ENCODE assay signal across 23 mouse cellular contexts in the genomic region with DNA sequence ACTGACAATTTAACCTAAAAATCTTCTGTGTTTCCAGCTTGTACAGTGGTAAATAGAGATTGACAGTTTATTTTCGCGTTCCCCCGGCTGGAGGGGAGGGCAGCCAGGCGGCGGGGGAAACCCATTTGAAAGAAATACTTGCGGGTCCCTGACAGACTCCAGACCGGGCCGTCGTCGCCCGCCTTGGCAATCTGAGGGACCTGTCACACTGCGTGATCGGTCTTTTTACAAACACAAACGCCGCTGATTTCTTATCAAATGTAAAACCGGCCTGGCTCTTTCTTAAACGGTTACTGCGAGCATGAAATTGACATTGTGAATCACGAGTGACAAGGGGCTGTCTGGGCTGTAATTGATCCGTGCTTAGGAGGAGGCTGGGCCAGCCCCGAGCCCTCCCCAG. TPM values are rescaled to one million over a fixed set of nuclear protein-coding genes. Genes with fewer than 3 reads are reported as not detected.
DNase-seq lines count a peak whose midpoint lies in the region; ATAC-seq lines count a peak whose summit lies in the region.
"Had no signal": no experiment of that assay in that cellular context is flagged by ENCODE, and none has a peak within 500 bp of the region (broad histone marks: within the 10 kb centered on the region; RNA-seq: fewer than 3 reads in every experiment).

No protein-coding gene starts in this region.

- peak overlapping the region; percentile 6; the same call in 1 of the 2 replicates for H3K4me3 ChIP-seq in heart, embryonic 13.5 days
- H3K4me3 ChIP-seq in midbrain, embryonic 13.5 days (replicated peaks), result no peak overlapping the region
- no peak overlapping the region for H3K4me3 ChIP-seq in midbrain, embryonic 11.5 days (ENCODE audit: low read depth, low read length)
- H3K4me3 ChIP-seq in midbrain, embryonic 14.5 days (replicated peaks; ENCODE audit: low read depth, low read length), result no peak overlapping the region
- H3K4me3 ChIP-seq: gastrocnemius, adult 2 months; limb, embryonic 13.5 days; liver, embryonic 15.5 days; stomach, embryonic 15.5 days had no signal

- intact Hi-C loops in heart, postnatal 36 days (cut with DNase I), result no loop called here
- intact Hi-C loops in gastrocnemius, postnatal 36 days (cut with DNase I), result no loop called here

- no peak for ATAC-seq in heart, embryonic 13.5 days (ENCODE audit: extremely low read depth, insufficient number of reproducible peaks, low FRiP score, low TSS enrichment)
- no peak for ATAC-seq in midbrain, embryonic 13.5 days
- ATAC-seq in midbrain, embryonic 11.5 days (ENCODE audit: low FRiP score), result no peak
- no peak for ATAC-seq in midbrain, embryonic 14.5 days (ENCODE audit: low FRiP score, low TSS enrichment)
- ATAC-seq: intestine, postnatal 0 days; lung, postnatal 0 days had no signal

- no peak for DNase-seq in heart, postnatal 36 days
- no peak for DNase-seq in midbrain, embryonic 11.5 days (ENCODE audit: low spot score, missing footprints)
- DNase-seq in midbrain, embryonic 14.5 days, result peak; percentile 67
- DNase-seq in lung, postnatal 10 days, result no peak
- DNase-seq in gastrocnemius, postnatal 36 days, result no peak
- DNase-seq: adrenal gland, postnatal 25 days; cerebellum, adult 2 months; gastrocnemius, adult 2 months; heart, adult 11 months; kidney, postnatal 14 days; spleen, adult 18-20 months; thymus, adult 2 months had no signal

- H3K9ac ChIP-seq in heart, embryonic 13.5 days, result 0 out of 2 replicates have a peak overlapping the region, but pooled peaks have one; percentile 19
- H3K9ac ChIP-seq in midbrain, embryonic 13.5 days (replicated peaks), result 0 out of 2 replicates have a peak overlapping the region, but pooled peaks have one; percentile 36
- no peak overlapping the region for H3K9ac ChIP-seq in midbrain, embryonic 11.5 days (ENCODE audit: low read length)
- 0 out of 2 replicates have a peak overlapping the region, but pooled peaks have one; percentile 2 for H3K9ac ChIP-seq in midbrain, embryonic 14.5 days (replicated peaks; ENCODE audit: low read length)
- H3K9ac ChIP-seq: limb, embryonic 13.5 days; liver, embryonic 15.5 days; stomach, embryonic 15.5 days had no signal

- peak overlapping the region; percentile 33; the same call in 1 of the 2 replicates for H3K4me2 ChIP-seq in heart, embryonic 13.5 days
- H3K4me2 ChIP-seq in midbrain, embryonic 13.5 days (replicated peaks), result peak overlapping the region; percentile 29; the same call in 1 of the 2 replicates
- H3K4me2 ChIP-seq in midbrain, embryonic 11.5 days, result no peak overlapping the region
- peak overlapping the region; percentile 36 for H3K4me2 ChIP-seq in midbrain, embryonic 14.5 days (ENCODE audit: low read length)
- H3K4me2 ChIP-seq: limb, embryonic 13.5 days; liver, embryonic 15.5 days; stomach, embryonic 15.5 days had no signal

- H3K9me3 ChIP-seq in heart, embryonic 13.5 days, result no peaks in the 10 kb centered on the region
- no peaks in the 10 kb centered on the region for H3K9me3 ChIP-seq in midbrain, embryonic 13.5 days
- no peaks in the 10 kb centered on the region for H3K9me3 ChIP-seq in midbrain, embryonic 11.5 days (ENCODE audit: control insufficient read depth, low read length)
- no peaks in the 10 kb centered on the region for H3K9me3 ChIP-seq in midbrain, embryonic 14.5 days (ENCODE audit: control insufficient read depth, low read length)
- H3K9me3 ChIP-seq: limb, embryonic 13.5 days; liver, embryonic 15.5 days; stomach, embryonic 15.5 days had no signal

- peaks cover 6% of the 10 kb centered on the region for H3K4me1 ChIP-seq in heart, embryonic 13.5 days
- peaks cover 32% of the 10 kb centered on the region for H3K4me1 ChIP-seq in midbrain, embryonic 13.5 days (replicated peaks)
- H3K4me1 ChIP-seq in midbrain, embryonic 11.5 days (ENCODE audit: control insufficient read depth, insufficient read depth, low read length), result peaks cover 12% of the 10 kb centered on the region
- peaks cover 20% of the 10 kb centered on the region for H3K4me1 ChIP-seq in midbrain, embryonic 14.5 days (ENCODE audit: control insufficient read depth, insufficient read depth, low read length)
- H3K4me1 ChIP-seq: liver, embryonic 15.5 days had no signal

- no peaks in the 10 kb centered on the region for H3K36me3 ChIP-seq in heart, embryonic 13.5 days
- H3K36me3 ChIP-seq in midbrain, embryonic 13.5 days, result no peaks in the 10 kb centered on the region
- H3K36me3 ChIP-seq in midbrain, embryonic 11.5 days (ENCODE audit: control insufficient read depth, insufficient read depth, low read length), result no peaks in the 10 kb centered on the region
- no peaks in the 10 kb centered on the region for H3K36me3 ChIP-seq in midbrain, embryonic 14.5 days (ENCODE audit: control insufficient read depth, insufficient read depth, low read length)
- H3K36me3 ChIP-seq: limb, embryonic 13.5 days; liver, embryonic 15.5 days; stomach, embryonic 15.5 days had no signal

- WGBS in heart, embryonic 13.5 days, result 4% methylated on average over 21 of the region's 21 CpGs
- 15% methylated on average over 21 of the region's 21 CpGs for WGBS in midbrain, embryonic 13.5 days
- 26% methylated on average over 21 of the region's 21 CpGs for WGBS in midbrain, embryonic 11.5 days
- 5% methylated on average over 21 of the region's 21 CpGs for WGBS in midbrain, embryonic 14.5 days

- H3K27me3 ChIP-seq in heart, embryonic 13.5 days (replicated peaks), result peaks cover 92% of the 10 kb centered on the region
- peaks cover 25% of the 10 kb centered on the region for H3K27me3 ChIP-seq in midbrain, embryonic 13.5 days
- H3K27me3 ChIP-seq in midbrain, embryonic 11.5 days (ENCODE audit: control insufficient read depth, insufficient read depth, low read length), result no peaks in the 10 kb centered on the region; the same call in 1 of the 2 replicates
- H3K27me3 ChIP-seq in midbrain, embryonic 14.5 days (ENCODE audit: control insufficient read depth, insufficient read depth, low read length), result no peaks in the 10 kb centered on the region

- no peak overlapping the region for H3K27ac ChIP-seq in heart, embryonic 13.5 days (replicated peaks)
- H3K27ac ChIP-seq in midbrain, embryonic 13.5 days, result peak overlapping the region; percentile 56; the same call in 1 of the 2 replicates
- no peak overlapping the region for H3K27ac ChIP-seq in midbrain, embryonic 11.5 days (ENCODE audit: low read depth, low read length)
- H3K27ac ChIP-seq in midbrain, embryonic 14.5 days (replicated peaks; ENCODE audit: low read depth, low read length), result no peak overlapping the region
- H3K27ac ChIP-seq: gastrocnemius, adult 2 months; limb, embryonic 13.5 days; liver, embryonic 15.5 days; stomach, embryonic 15.5 days had no signal

RNA-seq across cellular contexts. Expression of gene Uncx, which starts 50.5 kb away (rescaled TPM):
- not detected in 2 replicates for polyA plus RNA-seq in heart, embryonic 13.5 days (2015; fragmentation: Nextera tagmentation; extraction: Ambion mirVana)
- not detected for total RNA-seq in heart, postnatal 36 days (2021)
- 48.5 and 58.7 TPM in 2 replicates for polyA plus RNA-seq in midbrain, embryonic 13.5 days (2015; fragmentation: Nextera tagmentation; extraction: Ambion mirVana)
- polyA plus RNA-seq in midbrain, embryonic 11.5 days (2014; fragmentation: Nextera tagmentation; extraction: Ambion mirVana), result 41.8 and 46.4 TPM in 2 replicates
- polyA plus RNA-seq in midbrain, embryonic 14.5 days (2014; fragmentation: Nextera tagmentation; extraction: Ambion mirVana), result 39.6 and 44.0 TPM in 2 replicates
- not detected for total RNA-seq in gastrocnemius, postnatal 36 days (2021)
- total RNA-seq: adrenal gland, postnatal 25 days; common myeloid progenitor, adult 5-6 weeks; ES-E14; gastrocnemius, adult 2 months; hematopoietic stem cell, adult 5-6 weeks; megakaryocyte, adult 5-6 weeks had no signal
- polyA plus RNA-seq: intestine, postnatal 0 days; liver, embryonic 15.5 days; lung, postnatal 0 days had no signal

Comparison
In these comparisons a context has a peak if more than half of its experiments do, and no peak if none do; other contexts are left out.
1. RNA of gene Uncx, which starts 50.5 kb away (polyA plus RNA-seq): 48.5 to 58.7 TPM in midbrain, embryonic 13.5 days, 39.6 to 44.0 TPM in midbrain, embryonic 14.5 days and 41.8 to 46.4 TPM in midbrain, embryonic 11.5 days; not detected in heart, embryonic 13.5 days; every median in the first group is over 10 times any median in the second.